Mouse (Mus musculus) forebrain, embryonic 16.5 days (tissue): Measurements from ENCODE around the gene Mettl16. TPM values are rescaled to one million over a fixed set of nuclear protein-coding genes. Genes with fewer than 3 reads are reported as not detected.
"Not testable (repeated sequence)": the region's sequence is repeated elsewhere in the genome, so short reads cannot be mapped to it uniquely, and the experiment has no call there.

Source experiments
- ATAC-seq: fragments of 200-750 bp; cut with Nextera tagmentation; 2 replicates; pipeline ENCODE4 v1.8.0; 2017; ENCODE audit warnings: mild to moderate bottlenecking, moderate library complexity
- H3K27ac ChIP-seq: fragments of 300-500 bp; sonication (generic); 2 replicates; pipeline ENCODE4 v1.5.1; 2014; ENCODE audit warnings: low read length, control low read depth
- H3K27me3 ChIP-seq: fragments of 300-500 bp; sonication (generic); replicated peaks from 2 replicates; pipeline ENCODE4 v1.6.1; 2014; ENCODE audit warnings: low read length; ENCODE audit not compliant: control insufficient read depth, insufficient read depth
- H3K36me3 ChIP-seq: fragments of 300-500 bp; sonication (generic); 2 replicates; pipeline ENCODE4 v1.6.1; 2014; ENCODE audit not compliant: control insufficient read depth, insufficient read depth
- H3K4me1 ChIP-seq: fragments of 300-500 bp; sonication (generic); replicated peaks from 2 replicates; pipeline ENCODE4 v1.6.1; 2014; ENCODE audit warnings: low read length; ENCODE audit not compliant: control insufficient read depth, insufficient read depth
- H3K4me2 ChIP-seq: fragments of 300-500 bp; sonication (generic); 2 replicates; pipeline ENCODE4 v1.6.1; 2014; ENCODE audit warnings: mild to moderate bottlenecking, low read length, control low read depth
- H3K4me3 ChIP-seq: fragments of 300-500 bp; sonication (generic); replicated peaks from 2 replicates; pipeline ENCODE4 v1.5.1; 2014; ENCODE audit warnings: mild to moderate bottlenecking, low read length, control low read depth
- H3K9ac ChIP-seq: fragments of 300-500 bp; sonication (generic); replicated peaks from 2 replicates; pipeline ENCODE4 v1.6.1; 2014; ENCODE audit warnings: low read depth, low read length, control low read depth
- H3K9me3 ChIP-seq: fragments of 300-500 bp; sonication (generic); 2 replicates; pipeline ENCODE4 v1.6.1; 2016; ENCODE audit warnings: low read length; ENCODE audit not compliant: control insufficient read depth
- WGBS: fragments of 180-500 bp; shearing (Covaris S2); extraction: QIAGEN DNeasy Blood & Tissue Kit; methylation state at CpG from one replicate; pipeline ENCODE4 v1.1.7; 2014; 5-methylcytosine and 5-hydroxymethylcytosine counted together
- polyA plus RNA-seq: library from polyadenylated mRNA; unstranded; fragments of >200 nt; fragmentation: Nextera tagmentation; extraction: Ambion mirVana; gene quantifications from 2 replicates; pipeline ENCODE4 v1.2.1, GENCODE M21; 2015

The Mettl16 gene
- polyA plus RNA-seq, 1 experiment from 2014 or later: 58.7 TPM

GRCm38 (mm10) chr11:74811027-74811426 is 40.4 kb downstream of the Mettl16 start:
- H3K4me2 ChIP-seq, H3K4me3 ChIP-seq, H3K27me3 ChIP-seq, H3K36me3 ChIP-seq, H3K4me1 ChIP-seq, H3K9ac ChIP-seq, H3K27ac ChIP-seq, ATAC-seq, H3K9me3 ChIP-seq: not testable (repeated sequence)
- 88% methylated on average over 3 of the region's 3 CpGs for WGBS

DNA sequence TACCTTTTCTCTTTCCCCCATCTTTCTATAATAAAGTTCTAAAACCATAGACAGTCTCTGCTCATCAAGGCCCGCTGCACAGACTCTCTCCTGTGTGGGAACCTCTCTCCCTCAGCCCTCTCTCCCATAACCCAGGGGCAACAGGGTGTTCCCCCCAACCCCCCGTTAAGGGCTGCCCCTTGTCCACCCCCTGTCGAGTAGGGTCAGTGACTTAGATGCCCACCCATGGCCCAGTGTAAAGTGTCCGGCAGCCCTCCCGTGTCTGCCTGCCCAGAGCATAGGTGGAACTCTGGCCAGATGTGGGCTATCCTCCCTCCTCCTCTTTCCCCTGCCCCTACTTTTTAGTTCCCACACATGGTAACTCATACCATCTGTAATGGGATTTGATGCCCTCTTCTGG is 40.9 kb downstream of the Mettl16 start:
- no peaks in the 10 kb centered on the region for H3K27me3 ChIP-seq
- no peaks in the 10 kb centered on the region for H3K4me1 ChIP-seq
- H3K4me2 ChIP-seq: no peak overlapping the region
- no peak for ATAC-seq
- WGBS: 90% methylated on average over 5 of the region's 5 CpGs
- no peak overlapping the region for H3K9ac ChIP-seq
- no peak overlapping the region for H3K27ac ChIP-seq
- H3K4me3 ChIP-seq: no peak overlapping the region
- H3K36me3 ChIP-seq: peaks cover 3% of the 10 kb centered on the region; the same call in 1 of the 2 replicates
- H3K9me3 ChIP-seq: no peaks in the 10 kb centered on the region

DNA sequence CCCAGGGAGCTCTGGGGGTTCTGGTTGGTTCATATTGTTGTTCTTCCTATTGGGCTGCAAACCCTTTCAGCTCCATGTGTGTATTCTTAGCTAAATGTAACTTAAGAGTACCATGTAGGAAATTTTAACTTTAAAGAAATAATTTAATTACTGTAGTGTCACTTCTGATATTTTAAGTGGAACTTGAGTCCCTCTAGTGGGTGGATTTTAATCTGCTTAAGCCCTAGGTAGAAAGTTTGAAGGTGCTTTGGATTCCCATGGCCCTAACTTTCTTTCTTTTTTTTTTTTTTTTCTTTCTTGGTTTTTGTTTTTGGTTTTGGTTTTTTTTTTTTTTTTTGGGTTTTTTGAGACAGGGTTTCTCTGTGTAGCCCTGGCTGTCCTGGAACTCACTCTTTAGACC is 45.2 kb downstream of the Mettl16 start:
- no peak for ATAC-seq
- no peaks in the 10 kb centered on the region for H3K4me1 ChIP-seq

DNA sequence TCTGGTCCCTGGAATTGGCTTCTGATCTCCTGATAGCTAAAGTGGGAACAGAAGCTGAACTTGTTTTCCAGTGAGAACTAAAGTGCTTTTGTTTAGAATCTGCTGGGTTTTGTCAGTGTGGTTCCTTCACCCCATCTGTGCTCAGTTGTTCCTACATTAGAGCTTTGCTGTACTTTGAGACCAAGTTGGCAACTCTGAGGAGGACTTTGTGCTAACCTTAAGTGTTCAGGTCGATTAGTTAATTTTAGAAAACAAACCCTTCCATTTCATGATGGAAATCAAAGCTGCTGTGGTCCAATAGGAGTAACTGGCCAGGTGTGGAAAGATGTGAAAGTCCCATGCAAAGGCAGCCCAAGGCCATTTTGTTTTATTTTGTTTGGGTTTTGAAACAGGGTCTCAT is 50.3 kb downstream of the Mettl16 start:
- no peak overlapping the region for H3K27ac ChIP-seq
- no peaks in the 10 kb centered on the region for H3K4me1 ChIP-seq
- no peaks in the 10 kb centered on the region for H3K27me3 ChIP-seq
- H3K36me3 ChIP-seq: peaks cover 4% of the 10 kb centered on the region; the same call in 1 of the 2 replicates
- 53% methylated on average over 1 of the region's 1 CpGs for WGBS
- H3K4me2 ChIP-seq: no peak overlapping the region
- ATAC-seq: no peak
- no peaks in the 10 kb centered on the region for H3K9me3 ChIP-seq
- no peak overlapping the region for H3K4me3 ChIP-seq
- no peak overlapping the region for H3K9ac ChIP-seq

More for the DNA sequence above, 45.2 kb downstream of the Mettl16 start:
- no peaks in the 10 kb centered on the region for H3K27me3 ChIP-seq
- no peaks in the 10 kb centered on the region for H3K9me3 ChIP-seq
- H3K36me3 ChIP-seq: peaks cover 4% of the 10 kb centered on the region; the same call in 1 of the 2 replicates
- H3K4me3 ChIP-seq: no peak overlapping the region
- H3K27ac ChIP-seq: no peak overlapping the region
- H3K9ac ChIP-seq: no peak overlapping the region
- no peak overlapping the region for H3K4me2 ChIP-seq

DNA sequence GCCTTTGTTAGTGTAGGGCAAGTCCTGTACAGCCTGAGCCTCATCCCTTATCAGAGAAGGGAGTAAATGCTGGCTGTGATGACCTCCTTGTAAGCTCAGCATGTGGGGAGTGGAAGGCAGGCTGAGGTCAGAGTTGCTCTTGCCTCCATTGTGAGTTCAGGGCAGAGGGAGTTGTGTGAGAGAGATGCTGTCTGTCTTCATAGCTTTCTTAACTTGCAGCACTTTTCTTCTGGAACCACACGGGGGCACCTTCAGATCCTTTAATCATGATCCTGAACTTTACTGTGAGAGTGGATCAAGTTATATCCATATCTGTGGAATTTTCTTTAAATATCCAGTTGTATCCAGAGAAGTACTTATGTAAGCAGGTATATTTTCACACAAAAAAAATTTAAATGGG is 50.8 kb downstream of the Mettl16 start:
- Histone ChIP-seq H3K9ac (no peak overlapping the region), H3K4me1 (no peaks in the 10 kb centered on the region), H3K36me3 (peaks cover 4% of the 10 kb centered on the region; the same call in 1 of the 2 replicates), H3K27me3 (no peaks in the 10 kb centered on the region), H3K4me2 (no peak overlapping the region), H3K9me3 (no peaks in the 10 kb centered on the region), H3K27ac (no peak overlapping the region), H3K4me3 (no peak overlapping the region)
- no peak for ATAC-seq
- 26% methylated on average over 1 of the region's 1 CpGs for WGBS

- Histone ChIP-seq H3K9me3 (no peaks in the 10 kb centered on the region), H3K27me3 (no peaks in the 10 kb centered on the region), H3K27ac (no peak overlapping the region), H3K9ac (no peak overlapping the region), H3K4me3 (no peak overlapping the region), H3K4me1 (no peaks in the 10 kb centered on the region), H3K36me3 (0 out of 2 replicates have a peak, but pooled peaks cover under 1% of the 10 kb centered on the region), H3K4me2 (no peak overlapping the region)
- 83% methylated on average over 7 of the region's 7 CpGs for WGBS
- ATAC-seq: no peak
These were observed 52.3 kb downstream of the Mettl16 start for GRCm38 (mm10) chr11:74822746-74823440.

- 76% methylated on average over 7 of the region's 7 CpGs for WGBS
- ATAC-seq: no peak
- no peak overlapping the region for H3K4me2 ChIP-seq
These were observed 55.5 kb downstream of the Mettl16 start for GRCm38 (mm10) chr11:74826151-74826550.

DNA sequence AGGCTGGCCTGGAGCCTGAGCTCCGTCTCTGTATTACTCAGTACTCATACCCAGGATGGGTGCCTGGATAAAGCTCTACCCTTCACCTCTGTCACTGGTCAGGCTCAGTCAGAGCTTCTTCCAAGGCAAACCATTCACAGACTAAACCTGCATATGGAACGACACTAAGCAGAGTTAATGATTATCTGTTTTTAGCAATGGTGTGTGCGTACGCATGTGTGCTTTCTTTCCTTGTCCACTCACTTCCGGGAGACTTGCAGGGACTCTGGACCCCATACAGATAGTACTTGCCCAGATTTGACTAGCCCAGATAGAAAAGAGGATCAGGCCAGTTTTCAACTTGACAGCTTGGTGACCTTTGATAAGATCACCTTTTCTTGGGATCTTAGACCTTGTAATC is 56.1 kb downstream of the Mettl16 start:
- no peak for ATAC-seq
- no peaks in the 10 kb centered on the region for H3K9me3 ChIP-seq
- H3K4me1 ChIP-seq: peaks cover 7% of the 10 kb centered on the region
- no peak overlapping the region for H3K4me2 ChIP-seq
- H3K4me3 ChIP-seq: no peak overlapping the region
- no peaks in the 10 kb centered on the region for H3K27me3 ChIP-seq
- H3K36me3 ChIP-seq: no peaks in the 10 kb centered on the region
- H3K27ac ChIP-seq: no peak overlapping the region
- 90% methylated on average over 5 of the region's 5 CpGs for WGBS
- no peak overlapping the region for H3K9ac ChIP-seq

More at GRCm38 (mm10) chr11:74826151-74826550, 55.5 kb downstream of the Mettl16 start:
- Histone ChIP-seq H3K9me3 (no peaks in the 10 kb centered on the region), H3K27me3 (no peaks in the 10 kb centered on the region), H3K4me1 (peaks cover 7% of the 10 kb centered on the region), H3K36me3 (no peaks in the 10 kb centered on the region), H3K27ac (no peak overlapping the region), H3K9ac (no peak overlapping the region), H3K4me3 (no peak overlapping the region)

DNA sequence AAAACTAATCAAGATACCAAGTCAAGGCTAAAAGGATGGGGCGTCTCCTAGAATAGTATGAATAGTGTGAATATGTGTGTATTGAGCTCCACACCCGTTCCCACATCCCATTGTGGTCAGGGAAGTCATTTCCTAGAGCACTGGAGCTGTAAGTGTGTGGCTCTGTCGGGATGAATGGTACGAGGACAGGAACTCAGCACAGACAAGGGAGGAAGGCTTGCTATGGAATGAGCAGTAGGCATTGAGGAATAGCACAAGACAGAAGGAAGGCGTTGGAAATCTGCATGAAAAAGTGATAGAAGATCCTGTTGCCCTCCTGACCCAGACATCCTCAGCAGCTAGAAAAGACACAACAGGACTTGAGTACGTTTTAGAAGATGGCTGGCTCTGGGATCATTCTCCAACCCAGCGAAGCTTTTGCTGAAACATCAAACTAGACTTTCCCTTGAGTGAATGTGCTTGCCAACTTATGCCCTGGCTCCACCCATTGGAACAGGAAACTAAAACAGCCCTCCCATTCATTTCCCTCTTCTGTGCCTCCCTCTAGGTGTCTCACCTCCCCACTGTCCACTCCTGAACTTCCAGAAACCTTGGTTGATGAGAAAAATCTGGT is 57.3 kb downstream of the Mettl16 start:
- WGBS: 71% methylated on average over 7 of the region's 7 CpGs
- Histone ChIP-seq H3K27ac (no peak overlapping the region), H3K4me1 (peaks cover 11% of the 10 kb centered on the region), H3K4me3 (no peak overlapping the region), H3K36me3 (no peaks in the 10 kb centered on the region), H3K9me3 (no peaks in the 10 kb centered on the region), H3K9ac (no peak overlapping the region), H3K4me2 (no peak overlapping the region), H3K27me3 (no peaks in the 10 kb centered on the region)
- no peak for ATAC-seq
